Mouse (Mus musculus) left cerebral cortex, postnatal 25 days (tissue): ENCODE measurements at regions not wholly inside any gene's neighbourhood (a gene's known extent, or its start where the extent isn't known, plus 50 kb on each side); places are given as distances from the start of the nearest gene placed in this dataset.
"Not testable (repeated sequence)": the region's sequence is repeated elsewhere in the genome, so short reads cannot be mapped to it uniquely, and the experiment has no call there.

Source experiments
- DNase-seq, 2 experiments: peaks; one replicate each; pipeline ENCODE4 v3.0.0; 2022; ENCODE audit warnings: low spot score in 2 of 2, mixed read lengths in 1 of 2
- intact Hi-C: fragments of 180-260 bp; cut with DNase I; formaldehyde crosslinking; loops from one replicate; pipeline ENCODE4 v1.15.1; 2025

GRCm38 (mm10) chr1:51411726-51412125, 66.5 kb downstream of the Nabp1 start:
- DNase-seq, result no peak
- intact Hi-C loops, result no loop called here

GRCm38 (mm10) chr1:51403632-51404031, 74.6 kb downstream of the Nabp1 start:
- DNase-seq, result peak in 1 of 2 experiments; percentile 51
- intact Hi-C loops, result no loop called here

GRCm38 (mm10) chr1:51402533-51402925, 75.7 kb downstream of the Nabp1 start:
- intact Hi-C loops, result no loop called here
- no peak for DNase-seq

- DNase-seq, result peak in 1 of 2 experiments; percentile 5
- intact Hi-C loops, result no loop called here
Measured at GRCm38 (mm10) chr1:51401846-51402532, 76.2 kb downstream of the Nabp1 start.

GRCm38 (mm10) chr1:51400541-51400940, 77.7 kb downstream of the Nabp1 start:
- intact Hi-C loops, DNase-seq: not testable (repeated sequence)

GRCm38 (mm10) chr1:51386874-51387273, 91.4 kb downstream of the Nabp1 start:
- intact Hi-C loops, result no loop called here
- no peak for DNase-seq

GRCm38 (mm10) chr1:51384051-51384450, 94.2 kb downstream of the Nabp1 start:
- no peak for DNase-seq
- intact Hi-C loops, result no loop called here

- intact Hi-C loops, result no loop called here
Measured at GRCm38 (mm10) chr1:51380240-51380639, 91.3 kb downstream of the Cavin2 start.

GRCm38 (mm10) chr1:51367587-51367986, 78.7 kb downstream of the Cavin2 start:
- DNase-seq, result no peak
- intact Hi-C loops, result no loop called here

More at GRCm38 (mm10) chr1:51380240-51380639, 91.3 kb downstream of the Cavin2 start:
- DNase-seq, result peak; percentile 35 to 82

- intact Hi-C loops, result no loop called here
- no peak for DNase-seq
Measured at GRCm38 (mm10) chr1:51360095-51360494, 71.2 kb downstream of the Cavin2 start.
